ENCODE assay signal across 8 mouse cellular contexts in genomic region chr1:132333675-132334141, GRCm38 (mm10). TPM values are rescaled to one million over a fixed set of nuclear protein-coding genes. Genes with fewer than 3 reads are reported as not detected.
DNase-seq lines count a peak whose midpoint lies in the region; ATAC-seq and TF ChIP-seq lines count a peak whose summit lies in the region.

No protein-coding gene starts in this region.

- peak overlapping the region; percentile 48 for H3K27ac ChIP-seq in intestine, embryonic 15.5 days
- H3K27ac ChIP-seq in liver, embryonic 15.5 days (replicated peaks) = peak overlapping the region; percentile 52

- no peak for TF ChIP-seq POLR2A in lung, adult 2 months (IDR thresholded peaks at IDR 0.05; ENCODE audit: borderline replicate concordance, extremely low read depth, low read depth, low read length)

- no peak overlapping the region for H3K4me3 ChIP-seq in lung, adult 2 months (replicated peaks; ENCODE audit: extremely low read depth, low read depth, low read length)
- no peak overlapping the region for H3K4me3 ChIP-seq in intestine, embryonic 15.5 days (replicated peaks)
- H3K4me3 ChIP-seq in liver, embryonic 15.5 days (replicated peaks) = no peak overlapping the region

- H3K9me3 ChIP-seq in intestine, embryonic 15.5 days = no peaks in the 10 kb centered on the region
- no peaks in the 10 kb centered on the region for H3K9me3 ChIP-seq in liver, embryonic 15.5 days (replicated peaks)

- TF ChIP-seq CTCF in lung, adult 2 months (IDR thresholded peaks at IDR 0.05; ENCODE audit: insufficient read depth, low read length) = no peak

- H3K36me3 ChIP-seq in intestine, embryonic 15.5 days = 0 out of 2 replicates have a peak, but pooled peaks cover 2% of the 10 kb centered on the region
- H3K36me3 ChIP-seq in liver, embryonic 15.5 days (replicated peaks) = peaks cover 12% of the 10 kb centered on the region

- peak overlapping the region; percentile 28 for H3K4me2 ChIP-seq in intestine, embryonic 15.5 days (replicated peaks)
- peak overlapping the region; percentile 23; the same call in 1 of the 2 replicates for H3K4me2 ChIP-seq in liver, embryonic 15.5 days

- intact Hi-C loops in gastrocnemius, postnatal 36 days (cut with DNase I) = no loop called here
- intact Hi-C loops in left cerebral cortex, postnatal 36 days (cut with DNase I) = no loop called here

- no peaks in the 10 kb centered on the region for H3K27me3 ChIP-seq in intestine, embryonic 15.5 days (replicated peaks)
- H3K27me3 ChIP-seq in liver, embryonic 15.5 days = no peaks in the 10 kb centered on the region

- DNase-seq in lung, adult 18-20 months = peak; percentile 66 to 78
- DNase-seq in lung, adult 2 months = no peak
- peak; percentile 53 to 65 for DNase-seq in gastrocnemius, postnatal 36 days
- DNase-seq in retina, postnatal 1 day = peak; percentile 91
- no peak for DNase-seq in spleen, postnatal 14 days (ENCODE audit: low spot score in 2 of 2)
- no peak for DNase-seq in left cerebral cortex, postnatal 36 days (ENCODE audit: low spot score in 2 of 2)

- H3K9ac ChIP-seq in intestine, embryonic 15.5 days = no peak overlapping the region
- H3K9ac ChIP-seq in liver, embryonic 15.5 days = no peak overlapping the region

- peaks cover 28% of the 10 kb centered on the region for H3K4me1 ChIP-seq in lung, adult 2 months (ENCODE audit: control insufficient read depth, insufficient read depth, low read length)
- peaks cover 17% of the 10 kb centered on the region for H3K4me1 ChIP-seq in intestine, embryonic 15.5 days (replicated peaks)
- peaks cover 58% of the 10 kb centered on the region for H3K4me1 ChIP-seq in liver, embryonic 15.5 days (replicated peaks)

- WGBS in lung, adult 2 months = 4% methylated on average over 4 of the region's 4 CpGs
- 1% methylated on average over 4 of the region's 4 CpGs for WGBS in intestine, embryonic 15.5 days
- 54% methylated on average over 4 of the region's 4 CpGs for WGBS in liver, embryonic 15.5 days (ENCODE audit: insufficient replicate concordance)

- peak; percentile 90 for ATAC-seq in intestine, embryonic 15.5 days
- ATAC-seq in liver, embryonic 15.5 days (ENCODE audit: insufficient read depth) = peak; percentile 75

RNA-seq across cellular contexts. Expression of gene Nuak2, which starts 17.8 kb away (rescaled TPM):
- 9.6 and 10.4 TPM in 2 replicates for polyA plus RNA-seq in lung, adult 2 months (2012; rRNA removed)
- under 1 TPM; 0.59 to 0.99 TPM for total RNA-seq in gastrocnemius, postnatal 36 days (2021)
- 4.7 and 5.5 TPM in 2 replicates for polyA plus RNA-seq in intestine, embryonic 15.5 days (2015; fragmentation: Nextera tagmentation; extraction: Ambion mirVana)
- polyA plus RNA-seq in liver, embryonic 15.5 days (2015; fragmentation: Nextera tagmentation; extraction: Ambion mirVana) = 3.1 and 3.6 TPM in 2 replicates
- 1 to 10 TPM in 1 of 2 experiments, under 1 TPM in 1; 0.62 to 1.6 TPM for total RNA-seq in left cerebral cortex, postnatal 36 days (2021)

RNA-seq across cellular contexts. Expression of gene Klhdc8a, which starts 35.3 kb away (rescaled TPM):
- 3.2 and 4.6 TPM in 2 replicates for polyA plus RNA-seq in lung, adult 2 months (2012; rRNA removed)
- total RNA-seq in gastrocnemius, postnatal 36 days (2021) = under 1 TPM; 0.07 to 0.10 TPM
- 0.23 and 0.49 TPM in 2 replicates for polyA plus RNA-seq in intestine, embryonic 15.5 days (2015; fragmentation: Nextera tagmentation; extraction: Ambion mirVana)
- polyA plus RNA-seq in liver, embryonic 15.5 days (2015; fragmentation: Nextera tagmentation; extraction: Ambion mirVana) = 0.07 and 0.08 TPM in 2 replicates
- total RNA-seq in left cerebral cortex, postnatal 36 days (2021) = 10 to 100 TPM; 11.0 to 13.6 TPM

RNA-seq across cellular contexts. Expression of gene Tmcc2, which starts 57.4 kb away (rescaled TPM):
- 135 and 154 TPM in 2 replicates for polyA plus RNA-seq in lung, adult 2 months (2012; rRNA removed)
- total RNA-seq in gastrocnemius, postnatal 36 days (2021) = 10 to 100 TPM; 29.6 to 34.5 TPM
- 11.4 and 15.5 TPM in 2 replicates for polyA plus RNA-seq in intestine, embryonic 15.5 days (2015; fragmentation: Nextera tagmentation; extraction: Ambion mirVana)
- polyA plus RNA-seq in liver, embryonic 15.5 days (2015; fragmentation: Nextera tagmentation; extraction: Ambion mirVana) = 598 and 710 TPM in 2 replicates
- 100 to 1,000 TPM; 171 to 173 TPM for total RNA-seq in left cerebral cortex, postnatal 36 days (2021)

Comparison
In these comparisons a context has a peak if more than half of its experiments do, and no peak if none do; other contexts are left out.
1. DNase-seq: peak in lung, adult 18-20 months (2 of 2), gastrocnemius, postnatal 36 days (2 of 2) and retina, postnatal 1 day (single experiment); none in lung, adult 2 months (single experiment), spleen, postnatal 14 days (0 of 2) and left cerebral cortex, postnatal 36 days (0 of 2).